Mouse (Mus musculus): ENCODE data around the gene Trim68. TPM values are rescaled to one million over a fixed set of nuclear protein-coding genes. Genes with fewer than 3 reads are reported as not detected.
A peak's percentile ranks its signal among the peaks of the same experiment; 100 is the strongest.

Trim68 gene
- 12.6 and 15.4 TPM in 2 replicates for polyA plus RNA-seq (2014; fragmentation: Nextera tagmentation; extraction: Ambion mirVana)

DNA sequence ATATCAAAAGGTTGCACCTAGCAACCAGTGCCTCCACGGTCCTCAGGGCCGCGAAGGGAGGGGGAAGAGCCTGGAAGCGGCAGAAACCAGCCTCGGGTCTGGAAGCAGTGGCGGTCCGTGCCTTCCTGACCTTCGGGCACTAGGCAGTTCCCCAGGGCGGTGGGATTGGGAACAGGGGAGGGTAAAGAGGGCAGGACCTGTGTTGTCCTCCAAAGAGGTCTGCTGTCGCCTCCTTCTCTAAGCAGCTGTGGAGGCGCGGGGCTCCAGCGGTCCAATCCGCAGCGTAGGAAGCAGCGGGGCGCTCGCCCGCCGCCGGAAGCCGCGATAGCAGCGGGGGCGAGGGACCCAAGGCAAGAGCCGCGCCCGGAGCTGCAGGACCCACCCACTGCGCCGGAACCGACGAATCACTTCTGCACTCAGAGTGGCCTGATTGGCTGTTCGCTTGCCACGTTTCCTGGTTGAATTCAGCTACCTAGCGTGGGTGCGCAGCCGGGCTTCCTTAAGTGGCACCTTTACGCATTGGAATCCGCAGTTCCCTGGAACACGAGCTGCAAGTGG is at the start of gene Trim68:
Trim68 (minus strand) TSS at position 384 of the 558 bp plus-strand sequence.
- DNase-seq (ENCODE audit: low spot score) (peak; percentile 98), ATAC-seq (ENCODE audit: low read depth) (peak; percentile 100)
- no peaks in the 10 kb centered on the region for H3K9me3 ChIP-seq (ENCODE audit: control insufficient read depth, low read length)
- H3K27me3 ChIP-seq (replicated peaks; ENCODE audit: control insufficient read depth, insufficient read depth, low read length) = no peaks in the 10 kb centered on the region
- peak within 1 kb of the TSS; percentile 69 for H3K4me2 ChIP-seq (ENCODE audit: low read depth, low read length)
- no peaks in the 10 kb centered on the region for H3K4me1 ChIP-seq (ENCODE audit: control insufficient read depth, insufficient read depth, low read length)
- peak within 1 kb of the TSS; percentile 81 for H3K9ac ChIP-seq (ENCODE audit: low read depth, low read length)
- peak within 1 kb of the TSS; percentile 68 for H3K4me3 ChIP-seq (ENCODE audit: low read depth, low read length)
- under 1% methylated on average over 36 of the region's 40 CpGs for WGBS
- no peaks in the 10 kb centered on the region for H3K36me3 ChIP-seq (ENCODE audit: control insufficient read depth, insufficient read depth, low read length)
- H3K27ac ChIP-seq (replicated peaks; ENCODE audit: low read depth, low read length) = peak within 1 kb of the TSS; percentile 86

DNA sequence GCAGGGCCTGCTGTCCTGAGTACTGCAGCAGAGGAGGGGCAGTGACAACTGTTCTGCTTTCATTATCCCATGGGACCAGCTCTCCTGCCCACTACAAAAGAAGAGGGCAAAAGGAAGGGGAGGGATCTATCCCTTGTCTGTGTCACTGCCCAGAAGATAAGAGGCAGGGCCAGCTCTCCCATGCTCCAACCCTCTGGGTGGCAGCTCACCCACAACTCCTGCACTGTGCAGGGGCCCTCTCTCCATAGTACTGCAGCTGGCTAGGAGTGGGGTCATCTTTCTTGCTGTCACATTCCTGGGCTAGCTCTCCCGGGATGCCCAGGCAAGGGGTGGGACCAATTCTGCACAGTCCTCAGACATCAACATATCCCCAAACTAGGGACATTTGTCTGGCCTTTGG is 46.7 kb upstream of the Trim68 start:
- ATAC-seq (ENCODE audit: low read depth) (no peak), DNase-seq (ENCODE audit: low spot score) (no peak)
- no peaks in the 10 kb centered on the region for H3K36me3 ChIP-seq (ENCODE audit: control insufficient read depth, insufficient read depth, low read length)
- WGBS = 42% methylated on average over 1 of the region's 1 CpGs
- H3K9me3 ChIP-seq (ENCODE audit: control insufficient read depth, low read length) = no peaks in the 10 kb centered on the region
- H3K9ac ChIP-seq (ENCODE audit: low read depth, low read length) = no peak overlapping the region
- no peak overlapping the region for H3K4me2 ChIP-seq (ENCODE audit: low read depth, low read length)
- no peak overlapping the region for H3K27ac ChIP-seq (replicated peaks; ENCODE audit: low read depth, low read length)
- H3K27me3 ChIP-seq (replicated peaks; ENCODE audit: control insufficient read depth, insufficient read depth, low read length) = no peaks in the 10 kb centered on the region
- H3K4me1 ChIP-seq (ENCODE audit: control insufficient read depth, insufficient read depth, low read length) = no peaks in the 10 kb centered on the region
- no peak overlapping the region for H3K4me3 ChIP-seq (ENCODE audit: low read depth, low read length)

GRCm38 (mm10) chr7:102727391-102727790 is 40.3 kb upstream of the Trim68 start, which contains the start of gene Olfr559:
Gene Olfr559 (minus strand): TSS chr7:102727491.
- no peaks in the 10 kb centered on the region for H3K9me3 ChIP-seq (ENCODE audit: control insufficient read depth, low read length)
- H3K9ac ChIP-seq (ENCODE audit: low read depth, low read length) = no peak within 1 kb of the TSS
- no peak within 1 kb of the TSS for H3K4me3 ChIP-seq (ENCODE audit: low read depth, low read length)
- H3K4me2 ChIP-seq (ENCODE audit: low read depth, low read length) = no peak within 1 kb of the TSS
- H3K27me3 ChIP-seq (replicated peaks; ENCODE audit: control insufficient read depth, insufficient read depth, low read length) = no peaks in the 10 kb centered on the region
- no peaks in the 10 kb centered on the region for H3K4me1 ChIP-seq (ENCODE audit: control insufficient read depth, insufficient read depth, low read length)
- H3K27ac ChIP-seq (replicated peaks; ENCODE audit: low read depth, low read length) = no peak within 1 kb of the TSS
- no peak for DNase-seq (ENCODE audit: low spot score)
- no peaks in the 10 kb centered on the region for H3K36me3 ChIP-seq (ENCODE audit: control insufficient read depth, insufficient read depth, low read length)
- no peak for ATAC-seq (ENCODE audit: low read depth)

GRCm38 (mm10) chr7:102718970-102719369 is 31.8 kb upstream of the Trim68 start, which contains the start of gene Olfr33:
Gene Olfr33 (minus strand): TSS chr7:102719070.
- Histone ChIP-seq H3K4me3 (ENCODE audit: low read depth, low read length) (no peak within 1 kb of the TSS), H3K27me3 (replicated peaks; ENCODE audit: control insufficient read depth, insufficient read depth, low read length) (no peaks in the 10 kb centered on the region), H3K9ac (ENCODE audit: low read depth, low read length) (no peak within 1 kb of the TSS), H3K9me3 (ENCODE audit: control insufficient read depth, low read length) (no peaks in the 10 kb centered on the region), H3K4me1 (ENCODE audit: control insufficient read depth, insufficient read depth, low read length) (no peaks in the 10 kb centered on the region), H3K36me3 (ENCODE audit: control insufficient read depth, insufficient read depth, low read length) (no peaks in the 10 kb centered on the region), H3K27ac (replicated peaks; ENCODE audit: low read depth, low read length) (no peak within 1 kb of the TSS), H3K4me2 (ENCODE audit: low read depth, low read length) (no peak within 1 kb of the TSS)
- DNase-seq (ENCODE audit: low spot score) (no peak), ATAC-seq (ENCODE audit: low read depth) (no peak)
- 23% methylated on average over 1 of the region's 1 CpGs for WGBS

DNA sequence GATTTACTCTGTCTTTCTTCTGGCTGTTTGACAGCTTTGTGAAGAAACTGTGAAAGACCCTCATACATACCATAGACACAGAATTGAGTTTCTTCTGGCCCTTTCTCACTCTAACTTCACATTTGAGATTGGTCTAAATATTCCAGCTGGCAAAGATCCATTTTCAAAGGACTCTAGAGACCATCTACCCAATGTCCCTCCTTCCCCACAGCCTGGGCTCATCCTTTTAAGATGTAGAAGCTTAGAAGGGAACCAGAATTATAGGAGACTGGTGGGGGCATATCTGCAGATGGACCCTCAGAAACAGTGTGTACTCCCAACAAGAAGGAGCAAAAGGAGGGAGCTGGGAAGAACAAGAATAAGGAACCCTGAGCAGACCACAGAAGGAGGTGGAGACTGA is 14.8 kb upstream of the Trim68 start, which contains the start of gene Olfr558:
Olfr558 (plus strand) TSS at position 301 of the 400 bp plus-strand sequence.
- no peak for DNase-seq (ENCODE audit: low spot score)
- Histone ChIP-seq H3K36me3 (ENCODE audit: control insufficient read depth, insufficient read depth, low read length) (no peaks in the 10 kb centered on the region), H3K9me3 (ENCODE audit: control insufficient read depth, low read length) (no peaks in the 10 kb centered on the region), H3K4me3 (ENCODE audit: low read depth, low read length) (no peak within 1 kb of the TSS), H3K4me1 (ENCODE audit: control insufficient read depth, insufficient read depth, low read length) (no peaks in the 10 kb centered on the region), H3K4me2 (ENCODE audit: low read depth, low read length) (no peak within 1 kb of the TSS), H3K27me3 (replicated peaks; ENCODE audit: control insufficient read depth, insufficient read depth, low read length) (no peaks in the 10 kb centered on the region), H3K27ac (replicated peaks; ENCODE audit: low read depth, low read length) (no peak within 1 kb of the TSS), H3K9ac (ENCODE audit: low read depth, low read length) (no peak within 1 kb of the TSS)
- no peak for ATAC-seq (ENCODE audit: low read depth)

DNA sequence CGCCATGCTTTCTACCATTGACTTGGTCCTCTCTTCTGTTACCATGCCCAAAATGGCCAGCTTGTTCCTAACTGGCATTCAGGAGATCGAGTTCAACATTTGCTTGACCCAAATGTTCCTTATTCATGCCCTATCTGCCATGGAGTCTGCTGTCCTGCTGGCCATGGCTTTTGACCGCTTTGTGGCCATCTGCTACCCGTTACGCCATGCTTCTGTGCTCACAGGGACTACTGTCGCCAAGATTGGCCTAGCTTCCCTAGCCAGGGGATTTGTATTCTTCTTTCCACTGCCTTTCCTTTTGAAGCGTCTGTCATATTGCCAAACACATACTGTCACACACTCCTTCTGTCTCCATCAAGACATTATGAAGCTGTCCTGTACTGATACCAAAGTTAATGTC is 11.3 kb upstream of the Trim68 start:
- H3K9ac ChIP-seq (ENCODE audit: low read depth, low read length) = no peak overlapping the region
- H3K27me3 ChIP-seq (replicated peaks; ENCODE audit: control insufficient read depth, insufficient read depth, low read length) = no peaks in the 10 kb centered on the region
- H3K9me3 ChIP-seq (ENCODE audit: control insufficient read depth, low read length) = no peaks in the 10 kb centered on the region
- ATAC-seq (ENCODE audit: low read depth) (no peak), DNase-seq (ENCODE audit: low spot score) (no peak)
- no peak overlapping the region for H3K4me3 ChIP-seq (ENCODE audit: low read depth, low read length)
- no peaks in the 10 kb centered on the region for H3K4me1 ChIP-seq (ENCODE audit: control insufficient read depth, insufficient read depth, low read length)
- H3K36me3 ChIP-seq (ENCODE audit: control insufficient read depth, insufficient read depth, low read length) = no peaks in the 10 kb centered on the region
- no peak overlapping the region for H3K4me2 ChIP-seq (ENCODE audit: low read depth, low read length)
- WGBS = 86% methylated on average over 7 of the region's 7 CpGs
- no peak overlapping the region for H3K27ac ChIP-seq (replicated peaks; ENCODE audit: low read depth, low read length)

- no peak within 1 kb of the TSS for H3K4me3 ChIP-seq (ENCODE audit: low read depth, low read length)
- DNase-seq (ENCODE audit: low spot score) (no peak), ATAC-seq (ENCODE audit: low read depth) (no peak)
- no peak within 1 kb of the TSS for H3K27ac ChIP-seq (replicated peaks; ENCODE audit: low read depth, low read length)
- no peaks in the 10 kb centered on the region for H3K9me3 ChIP-seq (ENCODE audit: control insufficient read depth, low read length)
- no peaks in the 10 kb centered on the region for H3K36me3 ChIP-seq (ENCODE audit: control insufficient read depth, insufficient read depth, low read length)
- H3K27me3 ChIP-seq (replicated peaks; ENCODE audit: control insufficient read depth, insufficient read depth, low read length) = no peaks in the 10 kb centered on the region
- no peaks in the 10 kb centered on the region for H3K4me1 ChIP-seq (ENCODE audit: control insufficient read depth, insufficient read depth, low read length)
- H3K9ac ChIP-seq (ENCODE audit: low read depth, low read length) = no peak within 1 kb of the TSS
- WGBS = 78% methylated on average over 5 of the region's 5 CpGs
- no peak within 1 kb of the TSS for H3K4me2 ChIP-seq (ENCODE audit: low read depth, low read length)
Measured at GRCm38 (mm10) chr7:102695358-102696125, 8.4 kb upstream of the Trim68 start, which contains the start of gene Olfr557. Gene Olfr557 (plus strand): TSS chr7:102695910.

DNA sequence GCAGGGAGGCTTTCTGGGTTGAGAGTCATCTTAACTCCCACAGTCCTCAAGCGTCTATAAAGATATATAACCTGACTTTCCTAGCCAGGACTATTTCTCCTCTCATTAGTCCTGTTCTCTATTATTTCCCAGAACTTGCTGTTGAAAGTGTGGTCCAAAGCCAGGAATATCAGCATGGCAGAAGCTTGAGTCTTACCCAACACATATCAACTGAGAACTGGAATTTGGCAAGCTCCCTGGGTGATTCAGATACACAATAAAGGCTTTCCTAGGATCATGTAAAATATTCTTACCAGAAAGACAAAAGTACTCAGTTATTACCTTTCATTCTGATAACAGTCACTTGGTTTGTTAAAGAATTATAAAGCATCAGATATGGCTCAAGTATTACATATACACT is 5.2 kb downstream of the Trim68 start:
- Histone ChIP-seq H3K9me3 (ENCODE audit: control insufficient read depth, low read length) (no peaks in the 10 kb centered on the region), H3K4me1 (ENCODE audit: control insufficient read depth, insufficient read depth, low read length) (no peaks in the 10 kb centered on the region)

More for the DNA sequence above, 5.2 kb downstream of the Trim68 start:
- Histone ChIP-seq H3K9ac (ENCODE audit: low read depth, low read length) (no peak overlapping the region), H3K4me3 (ENCODE audit: low read depth, low read length) (no peak overlapping the region), H3K36me3 (ENCODE audit: control insufficient read depth, insufficient read depth, low read length) (0 out of 2 replicates have a peak, but pooled peaks cover 5% of the 10 kb centered on the region), H3K4me2 (ENCODE audit: low read depth, low read length) (no peak overlapping the region), H3K27ac (replicated peaks; ENCODE audit: low read depth, low read length) (no peak overlapping the region), H3K27me3 (replicated peaks; ENCODE audit: control insufficient read depth, insufficient read depth, low read length) (no peaks in the 10 kb centered on the region)
- no peak for ATAC-seq (ENCODE audit: low read depth)
- DNase-seq (ENCODE audit: low spot score) = no peak
- WGBS = 79% methylated on average over 1 of the region's 1 CpGs

Measured in embryonic facial prominence, embryonic 14.5 days (tissue).